Mouse (Mus musculus) E14TG2a.4 (cell line): Measurements from ENCODE around the gene Rasl2-9.

ENCODE experiments used
- CTCF ChIP-seq: conservative IDR thresholded peaks from 2 replicates; pipeline ENCODE4 v1.5.1; 2014; ENCODE audit warnings: low read length
- POU5F1 ChIP-seq: IDR thresholded peaks from 2 replicates; pipeline ENCODE4 v1.6.1; 2014; ENCODE audit warnings: low read length, borderline replicate concordance

- TF ChIP-seq CTCF (peak; percentile 36; the same call in 1 of the 2 replicates), POU5F1 (no peak)
Measured at GRCm38 (mm10) chr7:5109301-5109700, 16.4 kb downstream of the Rasl2-9 start.
